Mouse (Mus musculus): Measurements from ENCODE around the gene Rhoq. TPM values are rescaled to one million over a fixed set of nuclear protein-coding genes. Genes with fewer than 3 reads are reported as not detected.

The Rhoq gene
- polyA plus RNA-seq, 1 experiment from 2014 or later, result 7.0 TPM

GRCm38 (mm10) chr17:86978496-86978895, 15.6 kb downstream of the Rhoq start:
- H3K4me1 ChIP-seq (replicated peaks), result no peaks in the 10 kb centered on the region
- H3K36me3 ChIP-seq, result peaks cover 18% of the 10 kb centered on the region; the same call in 1 of the 2 replicates
- no peak overlapping the region for H3K27ac ChIP-seq
- 86% methylated on average over 6 of the region's 6 CpGs for WGBS
- H3K27me3 ChIP-seq, result no peaks in the 10 kb centered on the region
- no peak for ATAC-seq
- no peak overlapping the region for H3K4me2 ChIP-seq (replicated peaks)
- no peak overlapping the region for H3K4me3 ChIP-seq (replicated peaks)
- H3K9ac ChIP-seq (replicated peaks), result no peak overlapping the region
- no peaks in the 10 kb centered on the region for H3K9me3 ChIP-seq

- no peak for ATAC-seq
- H3K9me3 ChIP-seq, result no peaks in the 10 kb centered on the region
- no peak overlapping the region for H3K4me2 ChIP-seq (replicated peaks)
- H3K27me3 ChIP-seq, result no peaks in the 10 kb centered on the region
- H3K4me1 ChIP-seq (replicated peaks), result peaks cover 7% of the 10 kb centered on the region
- no peak overlapping the region for H3K4me3 ChIP-seq (replicated peaks)
- no peak overlapping the region for H3K9ac ChIP-seq (replicated peaks)
- peaks cover 6% of the 10 kb centered on the region; the same call in 1 of the 2 replicates for H3K36me3 ChIP-seq
- H3K27ac ChIP-seq, result no peak overlapping the region
- WGBS, result 100% methylated on average over 1 of the region's 1 CpGs
Observed at GRCm38 (mm10) chr17:86981205-86981604, 18.3 kb downstream of the Rhoq start.

GRCm38 (mm10) chr17:86981701-86982100, 18.8 kb downstream of the Rhoq start:
- H3K36me3 ChIP-seq, result 0 out of 2 replicates have a peak, but pooled peaks cover 4% of the 10 kb centered on the region
- no peak overlapping the region for H3K27ac ChIP-seq
- H3K4me3 ChIP-seq (replicated peaks), result no peak overlapping the region
- H3K4me1 ChIP-seq (replicated peaks), result peaks cover 12% of the 10 kb centered on the region
- no peaks in the 10 kb centered on the region for H3K9me3 ChIP-seq
- WGBS, result 98% methylated on average over 2 of the region's 2 CpGs
- H3K9ac ChIP-seq (replicated peaks), result no peak overlapping the region
- H3K27me3 ChIP-seq, result no peaks in the 10 kb centered on the region
- no peak for ATAC-seq
- no peak overlapping the region for H3K4me2 ChIP-seq (replicated peaks)

DNA sequence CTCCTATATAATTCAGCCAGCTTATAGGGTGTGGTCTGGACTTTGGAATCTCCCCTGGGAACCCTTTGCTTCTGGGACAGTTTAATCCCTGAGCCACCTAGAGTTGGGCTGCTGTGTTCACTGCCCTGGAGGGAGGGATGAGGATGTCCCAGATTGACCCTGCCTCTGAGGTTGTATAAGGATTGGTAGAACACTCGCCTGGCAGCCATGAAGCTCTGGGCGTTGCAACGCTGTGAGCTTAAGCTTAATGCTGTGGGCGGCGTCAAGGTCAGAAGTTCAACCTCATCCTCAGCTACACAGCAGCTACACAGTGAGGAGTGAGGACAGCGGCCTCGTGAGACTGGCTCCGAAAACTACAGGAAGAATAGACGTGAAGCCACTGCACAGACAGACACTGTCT, 19.6 kb downstream of the Rhoq start:
- ATAC-seq, result no peak

GRCm38 (mm10) chr17:86986449-86987138, 23.7 kb downstream of the Rhoq start:
- ATAC-seq, result no peak
- WGBS, result 33% methylated on average over 17 of the region's 17 CpGs
- no peaks in the 10 kb centered on the region for H3K9me3 ChIP-seq
- H3K27ac ChIP-seq, result peak overlapping the region; percentile 27
- H3K4me3 ChIP-seq (replicated peaks), result no peak overlapping the region
- peaks cover 31% of the 10 kb centered on the region for H3K4me1 ChIP-seq (replicated peaks)
- H3K36me3 ChIP-seq, result 0 out of 2 replicates have a peak, but pooled peaks cover 4% of the 10 kb centered on the region
- H3K4me2 ChIP-seq (replicated peaks), result no peak overlapping the region
- H3K27me3 ChIP-seq, result no peaks in the 10 kb centered on the region
- H3K9ac ChIP-seq (replicated peaks), result no peak overlapping the region

More for the DNA sequence above, 19.6 kb downstream of the Rhoq start:
- H3K9me3 ChIP-seq, result no peaks in the 10 kb centered on the region
- no peak overlapping the region for H3K4me2 ChIP-seq (replicated peaks)
- no peaks in the 10 kb centered on the region for H3K27me3 ChIP-seq
- H3K9ac ChIP-seq (replicated peaks), result no peak overlapping the region
- no peak overlapping the region for H3K4me3 ChIP-seq (replicated peaks)
- 59% methylated on average over 9 of the region's 9 CpGs for WGBS
- peaks cover 19% of the 10 kb centered on the region for H3K4me1 ChIP-seq (replicated peaks)
- 0 out of 2 replicates have a peak, but pooled peaks cover 4% of the 10 kb centered on the region for H3K36me3 ChIP-seq
- H3K27ac ChIP-seq, result no peak overlapping the region

DNA sequence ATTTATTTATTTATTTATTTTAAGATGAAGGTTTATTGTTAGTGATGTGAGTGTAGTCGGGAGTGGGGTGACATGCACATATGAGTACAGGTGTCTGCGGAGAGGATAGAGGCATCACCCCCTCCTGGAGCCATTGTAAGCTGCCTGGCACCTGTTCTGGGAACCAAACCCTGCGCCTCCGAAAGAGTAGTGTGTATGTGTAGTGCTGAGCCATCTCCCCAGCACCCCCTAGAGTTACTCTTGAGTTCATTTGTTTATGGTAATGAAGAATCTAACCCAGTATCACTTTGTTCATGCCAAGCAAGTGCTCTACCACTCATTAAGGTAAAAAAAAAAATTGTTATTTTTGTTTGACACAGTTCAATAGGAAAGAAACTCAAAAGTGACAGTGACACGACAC, 25.3 kb downstream of the Rhoq start:
- Histone ChIP-seq H3K9ac (replicated peaks) (no peak overlapping the region), H3K9me3 (no peaks in the 10 kb centered on the region), H3K4me1 (replicated peaks) (peaks cover 31% of the 10 kb centered on the region), H3K36me3 (no peaks in the 10 kb centered on the region), H3K4me2 (replicated peaks) (no peak overlapping the region), H3K4me3 (replicated peaks) (no peak overlapping the region), H3K27ac (no peak overlapping the region), H3K27me3 (no peaks in the 10 kb centered on the region)
- peak; percentile 63 for ATAC-seq
- WGBS, result 56% methylated on average over 5 of the region's 5 CpGs

- no peak overlapping the region for H3K4me2 ChIP-seq (replicated peaks)
- ATAC-seq, result peak; percentile 86
- H3K27me3 ChIP-seq, result no peaks in the 10 kb centered on the region
- H3K9ac ChIP-seq (replicated peaks), result no peak overlapping the region
- no peaks in the 10 kb centered on the region for H3K9me3 ChIP-seq
- no peak overlapping the region for H3K4me3 ChIP-seq (replicated peaks)
- 32% methylated on average over 6 of the region's 6 CpGs for WGBS
- no peaks in the 10 kb centered on the region for H3K36me3 ChIP-seq
- peak overlapping the region; percentile 31; the same call in 1 of the 2 replicates for H3K27ac ChIP-seq
- H3K4me1 ChIP-seq (replicated peaks), result peaks cover 31% of the 10 kb centered on the region
Observed at GRCm38 (mm10) chr17:86988601-86989184, 25.8 kb downstream of the Rhoq start.

- Histone ChIP-seq H3K27me3 (no peaks in the 10 kb centered on the region), H3K4me3 (replicated peaks) (no peak overlapping the region), H3K4me2 (replicated peaks) (no peak overlapping the region), H3K9ac (replicated peaks) (no peak overlapping the region), H3K4me1 (replicated peaks) (peaks cover 23% of the 10 kb centered on the region), H3K36me3 (peaks cover 4% of the 10 kb centered on the region), H3K9me3 (no peaks in the 10 kb centered on the region), H3K27ac (no peak overlapping the region)
- 92% methylated on average over 8 of the region's 8 CpGs for WGBS
- ATAC-seq, result no peak
Observed at GRCm38 (mm10) chr17:86991306-86991705, 28.4 kb downstream of the Rhoq start.

GRCm38 (mm10) chr17:86997323-86997722, 34.4 kb downstream of the Rhoq start:
- Histone ChIP-seq H3K4me3 (replicated peaks) (no peak overlapping the region), H3K27me3 (no peaks in the 10 kb centered on the region), H3K36me3 (peaks cover 13% of the 10 kb centered on the region), H3K27ac (no peak overlapping the region), H3K4me2 (replicated peaks) (no peak overlapping the region), H3K9me3 (no peaks in the 10 kb centered on the region), H3K9ac (replicated peaks) (no peak overlapping the region), H3K4me1 (replicated peaks) (no peaks in the 10 kb centered on the region)
- ATAC-seq, result no peak
- WGBS, result 93% methylated on average over 6 of the region's 6 CpGs

GRCm38 (mm10) chr17:87008950-87009349, 46.1 kb downstream of the Rhoq start:
- H3K4me3 ChIP-seq (replicated peaks), result no peak overlapping the region
- 90% methylated on average over 3 of the region's 3 CpGs for WGBS
- no peaks in the 10 kb centered on the region for H3K27me3 ChIP-seq
- no peak for ATAC-seq
- H3K9ac ChIP-seq (replicated peaks), result no peak overlapping the region
- H3K27ac ChIP-seq, result no peak overlapping the region
- H3K4me1 ChIP-seq (replicated peaks), result no peaks in the 10 kb centered on the region
- H3K4me2 ChIP-seq (replicated peaks), result no peak overlapping the region
- peaks cover 18% of the 10 kb centered on the region for H3K36me3 ChIP-seq
- no peaks in the 10 kb centered on the region for H3K9me3 ChIP-seq

GRCm38 (mm10) chr17:87011301-87012019, 48.6 kb downstream of the Rhoq start:
- Histone ChIP-seq H3K4me3 (replicated peaks) (no peak overlapping the region), H3K27ac (no peak overlapping the region), H3K9ac (replicated peaks) (no peak overlapping the region), H3K27me3 (no peaks in the 10 kb centered on the region), H3K4me1 (replicated peaks) (no peaks in the 10 kb centered on the region), H3K4me2 (replicated peaks) (no peak overlapping the region), H3K36me3 (peaks cover 24% of the 10 kb centered on the region), H3K9me3 (no peaks in the 10 kb centered on the region)
- no peak for ATAC-seq
- WGBS, result 86% methylated on average over 13 of the region's 13 CpGs

- no peaks in the 10 kb centered on the region for H3K27me3 ChIP-seq
- no peaks in the 10 kb centered on the region for H3K9me3 ChIP-seq
- H3K4me2 ChIP-seq (replicated peaks), result no peak overlapping the region
- no peak overlapping the region for H3K9ac ChIP-seq (replicated peaks)
- no peak overlapping the region for H3K27ac ChIP-seq
- no peak overlapping the region for H3K4me3 ChIP-seq (replicated peaks)
- no peak for ATAC-seq
- H3K36me3 ChIP-seq, result peaks cover 19% of the 10 kb centered on the region
- peaks cover 7% of the 10 kb centered on the region for H3K4me1 ChIP-seq (replicated peaks)
- WGBS, result 93% methylated on average over 5 of the region's 5 CpGs
Observed at GRCm38 (mm10) chr17:87019692-87020091, 56.8 kb downstream of the Rhoq start.
